Mouse (Mus musculus) liver, postnatal 0 days (tissue): Measurements from ENCODE around the gene Scp2.

ENCODE experiments used
- CTCF ChIP-seq: sonication (generic); IDR thresholded peaks from 2 replicates; pipeline ENCODE4 v1.5.1; 2016; ENCODE audit warnings: antibody characterized with exemption, low read depth
- EP300 ChIP-seq: IDR thresholded peaks from 2 replicates; pipeline ENCODE4 v1.6.1; 2016; ENCODE audit warnings: antibody characterized with exemption, low read depth, mild to moderate bottlenecking

DNA sequence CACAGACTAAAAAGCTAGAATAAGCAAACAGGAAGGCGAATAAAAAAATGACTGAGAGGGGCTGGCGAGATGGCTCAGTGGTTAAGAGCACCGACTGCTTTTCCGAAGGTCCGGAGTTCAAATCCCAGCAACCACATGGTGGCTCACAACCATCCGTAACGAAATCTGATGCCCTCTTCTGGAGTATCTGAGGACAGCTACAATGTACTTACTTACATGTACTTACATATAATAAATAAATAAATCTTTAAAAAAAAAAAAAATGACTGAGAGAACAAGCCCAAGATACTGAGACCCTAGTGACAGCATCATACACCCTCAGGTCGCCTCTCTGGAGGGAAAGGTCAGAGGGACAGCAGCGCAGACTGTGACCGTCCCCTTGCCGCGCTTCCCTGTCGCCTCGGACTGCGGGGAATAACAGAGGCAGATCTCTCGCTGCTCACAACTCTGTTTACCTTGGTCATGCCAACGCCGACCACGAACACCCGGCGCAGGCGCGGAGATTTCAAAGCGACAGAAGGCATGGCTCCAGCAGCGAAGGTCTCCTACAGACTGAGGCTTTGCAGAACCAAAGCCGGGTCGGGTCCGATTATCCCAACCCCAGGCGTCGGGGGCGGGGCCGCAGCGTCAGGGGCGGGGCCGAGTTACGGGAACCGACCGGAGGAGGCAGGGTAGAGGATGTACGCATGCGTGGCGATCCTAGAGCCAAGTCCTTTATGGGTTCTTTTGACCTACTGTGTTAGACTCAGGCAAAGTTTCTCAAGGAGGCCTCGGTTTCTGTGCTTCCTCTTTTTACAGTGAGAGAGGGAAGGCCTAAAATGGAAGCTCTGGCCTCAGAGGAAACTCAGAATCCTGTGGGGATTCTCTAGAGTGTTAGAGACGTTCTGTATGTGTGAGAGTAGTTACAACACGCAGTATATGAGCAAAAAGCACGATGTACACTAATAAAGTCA lies 26.6 kb downstream of the Scp2 start:
- TF ChIP-seq CTCF: 0 out of 2 replicates have a peak, but pooled peaks have one; percentile 6
- no peak for TF ChIP-seq EP300
